Mouse (Mus musculus) neutrophil, adult 5-6 weeks (primary cell): ENCODE data around the gene Otud4. TPM values are rescaled to one million over a fixed set of nuclear protein-coding genes. Genes with fewer than 3 reads are reported as not detected.

Source experiments
- ATAC-seq: fragments of 151-379, 151-347 bp; 2 replicates; pipeline ENCODE4 v1.8.0; 2017; ENCODE audit warnings: mild to moderate bottlenecking, moderate TSS enrichment; ENCODE audit not compliant: insufficient number of reproducible peaks, poor library complexity, low FRiP score, severe bottlenecking; ENCODE audit errors: extremely low read depth
- total RNA-seq: library from RNA; stranded (forward); fragments of 200-1000 nt; gene quantifications from 2 replicates; pipeline ENCODE4 v1.2.3, GENCODE M21; 2017

The Otud4 gene
- total RNA-seq, 1 experiment from 2014 or later, result 72.7 TPM

DNA sequence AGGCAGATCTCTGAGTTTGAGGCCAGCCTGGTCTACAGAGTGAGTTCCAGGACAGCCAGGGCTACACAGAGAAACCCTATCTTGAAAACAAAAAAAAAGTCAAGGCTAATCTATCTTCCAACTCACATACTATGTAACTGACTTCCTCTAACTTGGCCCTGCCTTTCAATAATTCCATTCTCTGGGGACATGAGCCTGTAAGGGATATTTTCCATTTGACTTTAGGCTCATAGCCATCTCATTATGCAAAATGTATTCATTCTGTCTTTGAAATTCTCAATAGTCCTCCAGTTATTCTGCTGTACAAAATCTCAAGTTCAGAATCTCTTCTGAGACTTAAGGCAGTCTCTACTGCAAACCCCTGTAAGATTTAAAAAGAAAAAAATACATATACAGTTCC is 82.1 kb downstream of the Otud4 start:
- no peak for ATAC-seq

DNA sequence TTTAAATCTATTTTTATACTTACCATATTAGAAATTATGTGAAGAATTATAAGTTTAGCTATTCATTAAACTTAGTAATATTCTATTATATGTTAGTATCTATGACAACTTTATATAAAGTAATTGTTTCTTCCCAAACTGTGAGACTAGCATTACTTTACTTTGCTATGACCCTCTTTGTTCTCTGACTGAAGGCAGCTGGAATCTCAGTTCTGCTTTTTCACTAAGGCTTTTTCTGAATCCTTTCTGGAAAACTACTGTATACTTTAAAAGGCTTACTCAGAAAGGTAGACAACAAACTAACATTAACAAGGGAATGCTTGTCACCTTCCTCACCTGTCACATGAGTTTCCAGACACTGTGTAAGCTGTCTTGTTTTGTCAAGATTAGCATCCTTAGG is 83.9 kb downstream of the Otud4 start:
- ATAC-seq, result no peak

DNA sequence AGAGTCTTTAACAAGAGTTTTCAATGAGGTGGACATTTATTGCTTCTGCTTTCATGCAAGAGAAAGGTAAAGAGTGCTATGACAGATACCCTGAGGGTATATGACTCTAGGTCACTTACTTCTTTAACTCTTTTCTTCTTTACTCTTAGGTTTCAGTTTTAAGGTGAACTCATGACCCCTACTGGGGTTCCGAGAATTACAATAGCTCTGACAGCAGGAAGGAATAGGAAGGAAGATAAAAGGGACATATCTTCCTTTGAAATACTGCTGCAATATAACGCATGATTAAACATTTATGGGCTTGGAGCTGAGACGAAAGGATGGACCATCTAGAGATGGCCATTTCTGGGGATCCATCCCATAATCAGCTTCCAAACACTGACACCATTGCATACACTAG is 85.2 kb downstream of the Otud4 start:
- ATAC-seq, result no peak

Other genes with a start within 250 kb of the Otud4 start
- 9.4 and 10.8 TPM in 2 replicates for gene Smad1, start 240.1 kb upstream of the Otud4 start, total RNA-seq
- 67.2 and 77.7 TPM in 2 replicates for gene Abce1, start 72.1 kb downstream of the Otud4 start, total RNA-seq
- gene Anapc10, start 72.2 kb downstream of the Otud4 start, total RNA-seq, result 3.1 and 6.6 TPM in 2 replicates